16 mouse cellular contexts compared by ENCODE assay signal in the genomic region with DNA sequence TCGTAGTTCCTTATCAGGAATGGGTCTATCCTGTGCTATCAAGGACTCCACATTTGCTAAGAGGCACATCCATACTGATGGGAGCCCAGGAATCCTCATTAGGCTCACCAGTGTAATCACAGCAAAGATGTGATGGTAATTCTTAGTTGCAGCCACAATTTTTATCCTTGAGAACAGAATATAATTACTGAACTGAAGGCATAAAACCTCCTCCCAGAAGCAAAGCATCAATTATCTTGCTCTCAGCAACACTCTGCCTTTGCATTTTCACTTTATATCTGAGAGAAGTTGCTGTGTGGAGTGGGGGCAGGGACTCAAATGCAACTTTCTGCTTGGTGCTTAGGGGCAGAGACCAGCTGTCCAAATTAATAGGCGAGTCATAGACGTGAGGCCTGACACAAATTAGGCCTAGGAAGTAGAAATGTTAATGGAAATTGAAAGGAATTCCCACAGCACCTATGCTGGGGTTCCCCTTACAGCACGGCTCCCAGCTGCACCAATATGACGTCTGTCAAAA.
DNase-seq lines count a peak whose midpoint lies in the region; ATAC-seq and TF ChIP-seq lines count a peak whose summit lies in the region.
"Had no signal": no experiment of that assay in that cellular context is flagged by ENCODE, and none has a peak within 500 bp of the region (broad histone marks: within the 10 kb centered on the region; RNA-seq: fewer than 3 reads in every experiment).

No protein-coding gene starts in this region.

- no peaks in the 10 kb centered on the region for H3K9me3 ChIP-seq in embryonic facial prominence, embryonic 11.5 days (replicated peaks; ENCODE audit: control insufficient read depth, low read length)
- H3K9me3 ChIP-seq in forebrain, embryonic 13.5 days (replicated peaks), result no peaks in the 10 kb centered on the region
- no peaks in the 10 kb centered on the region for H3K9me3 ChIP-seq in hindbrain, embryonic 15.5 days
- H3K9me3 ChIP-seq in neural tube, embryonic 13.5 days, result no peaks in the 10 kb centered on the region
- no peaks in the 10 kb centered on the region for H3K9me3 ChIP-seq in limb, embryonic 10.5 days (replicated peaks)
- no peaks in the 10 kb centered on the region for H3K9me3 ChIP-seq in lung, postnatal 0 days (ENCODE audit: low read length)
- H3K9me3 ChIP-seq: embryonic facial prominence, embryonic 13.5 days; heart, embryonic 12.5 days; liver, embryonic 13.5 days had no signal

- no peaks in the 10 kb centered on the region for H3K4me1 ChIP-seq in embryonic facial prominence, embryonic 11.5 days (ENCODE audit: control insufficient read depth, insufficient read depth, low read length)
- 0 out of 2 replicates have a peak, but pooled peaks cover 5% of the 10 kb centered on the region for H3K4me1 ChIP-seq in forebrain, embryonic 13.5 days
- no peaks in the 10 kb centered on the region for H3K4me1 ChIP-seq in hindbrain, embryonic 15.5 days (replicated peaks)
- no peaks in the 10 kb centered on the region; the same call in 1 of the 2 replicates for H3K4me1 ChIP-seq in neural tube, embryonic 13.5 days (replicated peaks)
- peaks cover 3% of the 10 kb centered on the region; the same call in 1 of the 2 replicates for H3K4me1 ChIP-seq in limb, embryonic 10.5 days
- H3K4me1 ChIP-seq in lung, postnatal 0 days (ENCODE audit: insufficient read depth, low read depth, low read length), result no peaks in the 10 kb centered on the region
- H3K4me1 ChIP-seq: embryonic facial prominence, embryonic 13.5 days; heart, embryonic 12.5 days; liver, embryonic 13.5 days had no signal

- H3K27me3 ChIP-seq in embryonic facial prominence, embryonic 11.5 days (ENCODE audit: control insufficient read depth, insufficient read depth, low read length), result no peaks in the 10 kb centered on the region
- no peaks in the 10 kb centered on the region for H3K27me3 ChIP-seq in forebrain, embryonic 13.5 days
- no peaks in the 10 kb centered on the region for H3K27me3 ChIP-seq in hindbrain, embryonic 15.5 days
- no peaks in the 10 kb centered on the region for H3K27me3 ChIP-seq in neural tube, embryonic 13.5 days
- H3K27me3 ChIP-seq in limb, embryonic 10.5 days (ENCODE audit: low read depth, poor library complexity, severe bottlenecking), result no peaks in the 10 kb centered on the region
- no peaks in the 10 kb centered on the region for H3K27me3 ChIP-seq in lung, postnatal 0 days (replicated peaks; ENCODE audit: insufficient read depth, low read length)
- H3K27me3 ChIP-seq: embryonic facial prominence, embryonic 13.5 days; heart, embryonic 12.5 days; liver, embryonic 13.5 days had no signal

- TF ChIP-seq CTCF in lung, postnatal 0 days (IDR thresholded peaks at IDR 0.05), result no peak

- ATAC-seq in embryonic facial prominence, embryonic 11.5 days (replicated peaks; ENCODE audit: insufficient number of reproducible peaks, low FRiP score, low TSS enrichment, low read depth), result peak; percentile 91
- peak; percentile 63 for ATAC-seq in forebrain, embryonic 13.5 days
- ATAC-seq in hindbrain, embryonic 15.5 days (ENCODE audit: low FRiP score, low read depth), result peak; percentile 56; the same call in 1 of the 2 replicates
- ATAC-seq in neural tube, embryonic 13.5 days (ENCODE audit: low read depth), result peak; percentile 67
- no peak for ATAC-seq in lung, postnatal 0 days

- H3K4me3 ChIP-seq in embryonic facial prominence, embryonic 11.5 days (ENCODE audit: low read depth, low read length), result no peak overlapping the region
- no peak overlapping the region for H3K4me3 ChIP-seq in forebrain, embryonic 13.5 days
- H3K4me3 ChIP-seq in hindbrain, embryonic 15.5 days, result no peak overlapping the region
- no peak overlapping the region for H3K4me3 ChIP-seq in neural tube, embryonic 13.5 days
- no peak overlapping the region for H3K4me3 ChIP-seq in limb, embryonic 10.5 days
- H3K4me3 ChIP-seq in lung, postnatal 0 days (ENCODE audit: low read depth, low read length), result no peak overlapping the region
- H3K4me3 ChIP-seq: embryonic facial prominence, embryonic 13.5 days; heart, embryonic 12.5 days; layer of hippocampus, adult 2 months; liver, embryonic 13.5 days had no signal

- H3K9ac ChIP-seq in embryonic facial prominence, embryonic 11.5 days (replicated peaks; ENCODE audit: low read length), result no peak overlapping the region
- no peak overlapping the region for H3K9ac ChIP-seq in forebrain, embryonic 13.5 days
- H3K9ac ChIP-seq in hindbrain, embryonic 15.5 days, result no peak overlapping the region
- H3K9ac ChIP-seq in neural tube, embryonic 13.5 days, result no peak overlapping the region
- H3K9ac ChIP-seq in lung, postnatal 0 days (replicated peaks; ENCODE audit: low read depth), result no peak overlapping the region
- H3K9ac ChIP-seq: embryonic facial prominence, embryonic 13.5 days; heart, embryonic 12.5 days; liver, embryonic 13.5 days had no signal

- peak; percentile 70 for DNase-seq in embryonic facial prominence, embryonic 11.5 days (ENCODE audit: low spot score)
- no peak for DNase-seq in limb, embryonic 10.5 days (ENCODE audit: low spot score)
- no peak for DNase-seq in lung, postnatal 0 days (ENCODE audit: low spot score)
- no peak for DNase-seq in MN1 (ENCODE audit: low spot score)
- DNase-seq: cerebellum, adult 8-10 months; gastrocnemius, postnatal 36 days; heart, postnatal 4 days; liver, embryonic 13.5 days; lung, postnatal 10 days; thymus, postnatal 14 days had no signal

- TF ChIP-seq EP300 in lung, postnatal 0 days (IDR thresholded peaks at IDR 0.05), result no peak

- H3K27ac ChIP-seq in embryonic facial prominence, embryonic 11.5 days (replicated peaks; ENCODE audit: low read depth, low read length), result no peak overlapping the region
- H3K27ac ChIP-seq in forebrain, embryonic 13.5 days, result 0 out of 2 replicates have a peak overlapping the region, but pooled peaks have one; percentile 31
- H3K27ac ChIP-seq in hindbrain, embryonic 15.5 days (replicated peaks), result no peak overlapping the region
- H3K27ac ChIP-seq in neural tube, embryonic 13.5 days (replicated peaks), result no peak overlapping the region
- no peak overlapping the region for H3K27ac ChIP-seq in limb, embryonic 10.5 days
- no peak overlapping the region for H3K27ac ChIP-seq in lung, postnatal 0 days (ENCODE audit: low read length)
- H3K27ac ChIP-seq: embryonic facial prominence, embryonic 13.5 days; layer of hippocampus, adult 2 months; liver, embryonic 13.5 days had no signal

- H3K36me3 ChIP-seq in embryonic facial prominence, embryonic 11.5 days (replicated peaks; ENCODE audit: control insufficient read depth, insufficient read depth, low read depth, low read length), result no peaks in the 10 kb centered on the region
- H3K36me3 ChIP-seq in forebrain, embryonic 13.5 days (ENCODE audit: poor library complexity, severe bottlenecking), result no peaks in the 10 kb centered on the region
- H3K36me3 ChIP-seq in hindbrain, embryonic 15.5 days, result no peaks in the 10 kb centered on the region
- no peaks in the 10 kb centered on the region for H3K36me3 ChIP-seq in neural tube, embryonic 13.5 days
- H3K36me3 ChIP-seq in limb, embryonic 10.5 days, result no peaks in the 10 kb centered on the region
- H3K36me3 ChIP-seq in lung, postnatal 0 days (ENCODE audit: insufficient read depth, low read length), result no peaks in the 10 kb centered on the region
- H3K36me3 ChIP-seq: embryonic facial prominence, embryonic 13.5 days; heart, embryonic 12.5 days; liver, embryonic 13.5 days had no signal

- WGBS in embryonic facial prominence, embryonic 11.5 days, result 37% methylated on average over 5 of the region's 5 CpGs
- 65% methylated on average over 5 of the region's 5 CpGs for WGBS in forebrain, embryonic 13.5 days
- 45% methylated on average over 5 of the region's 5 CpGs for WGBS in hindbrain, embryonic 15.5 days
- 45% methylated on average over 5 of the region's 5 CpGs for WGBS in neural tube, embryonic 13.5 days
- WGBS in limb, embryonic 10.5 days, result 71% methylated on average over 5 of the region's 5 CpGs
- WGBS in lung, postnatal 0 days, result 60% methylated on average over 5 of the region's 5 CpGs

- H3K4me2 ChIP-seq in embryonic facial prominence, embryonic 11.5 days (ENCODE audit: low read depth, low read length), result no peak overlapping the region
- H3K4me2 ChIP-seq in forebrain, embryonic 13.5 days, result no peak overlapping the region
- no peak overlapping the region for H3K4me2 ChIP-seq in hindbrain, embryonic 15.5 days
- no peak overlapping the region for H3K4me2 ChIP-seq in neural tube, embryonic 13.5 days
- no peak overlapping the region for H3K4me2 ChIP-seq in lung, postnatal 0 days (replicated peaks; ENCODE audit: low read depth, low read length)
- H3K4me2 ChIP-seq: embryonic facial prominence, embryonic 13.5 days; heart, embryonic 12.5 days; liver, embryonic 13.5 days had no signal
